Mouse (Mus musculus): ENCODE measurements around the gene AC161166.1. TPM values are rescaled to one million over a fixed set of nuclear protein-coding genes. Genes with fewer than 3 reads are reported as not detected.
"Not testable (repeated sequence)": the region's sequence is repeated elsewhere in the genome, so short reads cannot be mapped to it uniquely, and the experiment has no call there.

The AC161166.1 gene
- total and polyA plus RNA-seq, 2 experiments from 2014 or later: 0.10 TPM; not detected in 1

- WGBS: 7% methylated on average over 43 of the region's 43 CpGs
- ATAC-seq (ENCODE audit: insufficient read depth, low read depth): peak; percentile 25; the same call in 1 of the 2 replicates
Observed at GRCm38 (mm10) chr7:24499856-24500577, 12.2 kb downstream of the AC161166.1 start.

GRCm38 (mm10) chr7:24488303-24488702, 24.0 kb downstream of the AC161166.1 start:
- TF ChIP-seq CTCF (IDR thresholded peaks at IDR 0.05; ENCODE audit: low read depth): no peak
- TF ChIP-seq EP300 (IDR thresholded peaks at IDR 0.05; ENCODE audit: low read depth): no peak
- Histone ChIP-seq H3K36me3 (replicated peaks; ENCODE audit: control insufficient read depth, insufficient read depth, low read length) (no peaks in the 10 kb centered on the region), H3K4me2 (ENCODE audit: low read depth, low read length) (no peak overlapping the region), H3K4me3 (ENCODE audit: low read depth, low read length) (no peak overlapping the region), H3K9me3 (replicated peaks; ENCODE audit: control insufficient read depth, low read length) (no peaks in the 10 kb centered on the region), H3K27me3 (ENCODE audit: control insufficient read depth, insufficient read depth, low read length) (peaks cover 12% of the 10 kb centered on the region; the same call in 1 of the 2 replicates), H3K9ac (replicated peaks; ENCODE audit: low read depth, low read length) (no peak overlapping the region), H3K4me1 (ENCODE audit: control insufficient read depth, insufficient read depth) (no peaks in the 10 kb centered on the region), H3K27ac (ENCODE audit: low read depth) (no peak overlapping the region)
- no peak for ATAC-seq (ENCODE audit: insufficient read depth, low read depth)
- 84% methylated on average over 8 of the region's 8 CpGs for WGBS
- DNase-seq (ENCODE audit: low spot score): no peak

More at GRCm38 (mm10) chr7:24499856-24500577, 12.2 kb downstream of the AC161166.1 start:
- Histone ChIP-seq H3K4me3 (ENCODE audit: low read depth, low read length) (peak overlapping the region; percentile 31), H3K9ac (replicated peaks; ENCODE audit: low read depth, low read length) (no peak overlapping the region), H3K36me3 (replicated peaks; ENCODE audit: control insufficient read depth, insufficient read depth, low read length) (no peaks in the 10 kb centered on the region), H3K27me3 (ENCODE audit: control insufficient read depth, insufficient read depth, low read length) (peaks cover 50% of the 10 kb centered on the region), H3K4me2 (ENCODE audit: low read depth, low read length) (peak overlapping the region; percentile 47), H3K9me3 (replicated peaks; ENCODE audit: control insufficient read depth, low read length) (no peaks in the 10 kb centered on the region), H3K4me1 (ENCODE audit: control insufficient read depth, insufficient read depth) (peaks cover 8% of the 10 kb centered on the region; the same call in 1 of the 2 replicates), H3K27ac (ENCODE audit: low read depth) (no peak overlapping the region)
- no peak for TF ChIP-seq CTCF (IDR thresholded peaks at IDR 0.05; ENCODE audit: low read depth)
- TF ChIP-seq EP300 (IDR thresholded peaks at IDR 0.05; ENCODE audit: low read depth): no peak
- no peak for DNase-seq (ENCODE audit: low spot score)

GRCm38 (mm10) chr7:24487403-24487802, 24.9 kb downstream of the AC161166.1 start:
- H3K4me3 ChIP-seq (ENCODE audit: low read depth, low read length): no peak overlapping the region
- H3K27me3 ChIP-seq (ENCODE audit: control insufficient read depth, insufficient read depth, low read length): peaks cover 12% of the 10 kb centered on the region; the same call in 1 of the 2 replicates
- DNase-seq (ENCODE audit: low spot score) (no peak), ATAC-seq (ENCODE audit: insufficient read depth, low read depth) (no peak)
- H3K4me1 ChIP-seq (ENCODE audit: control insufficient read depth, insufficient read depth): no peaks in the 10 kb centered on the region
- 13% methylated on average over 3 of the region's 3 CpGs for WGBS
- TF ChIP-seq EP300 (IDR thresholded peaks at IDR 0.05; ENCODE audit: low read depth): no peak
- no peaks in the 10 kb centered on the region for H3K9me3 ChIP-seq (replicated peaks; ENCODE audit: control insufficient read depth, low read length)
- no peak overlapping the region for H3K27ac ChIP-seq (ENCODE audit: low read depth)
- H3K36me3 ChIP-seq (replicated peaks; ENCODE audit: control insufficient read depth, insufficient read depth, low read length): no peaks in the 10 kb centered on the region
- no peak overlapping the region for H3K9ac ChIP-seq (replicated peaks; ENCODE audit: low read depth, low read length)
- no peak overlapping the region for H3K4me2 ChIP-seq (ENCODE audit: low read depth, low read length)

GRCm38 (mm10) chr7:24486654-24487130, 25.6 kb downstream of the AC161166.1 start:
- H3K27me3 ChIP-seq (ENCODE audit: control insufficient read depth, insufficient read depth, low read length): peaks cover 19% of the 10 kb centered on the region
- DNase-seq (ENCODE audit: low spot score): no peak
- no peak for TF ChIP-seq CTCF (IDR thresholded peaks at IDR 0.05; ENCODE audit: low read depth)
- TF ChIP-seq EP300 (IDR thresholded peaks at IDR 0.05; ENCODE audit: low read depth): no peak
- H3K36me3 ChIP-seq (replicated peaks; ENCODE audit: control insufficient read depth, insufficient read depth, low read length): no peaks in the 10 kb centered on the region
- 53% methylated on average over 9 of the region's 9 CpGs for WGBS
- no peaks in the 10 kb centered on the region for H3K9me3 ChIP-seq (replicated peaks; ENCODE audit: control insufficient read depth, low read length)
- H3K4me1 ChIP-seq (ENCODE audit: control insufficient read depth, insufficient read depth): peaks cover under 1% of the 10 kb centered on the region; the same call in 1 of the 2 replicates
- H3K9ac ChIP-seq (replicated peaks; ENCODE audit: low read depth, low read length): no peak overlapping the region
- H3K4me2 ChIP-seq (ENCODE audit: low read depth, low read length): no peak overlapping the region
- ATAC-seq (ENCODE audit: insufficient read depth, low read depth): no peak
- no peak overlapping the region for H3K27ac ChIP-seq (ENCODE audit: low read depth)
- no peak overlapping the region for H3K4me3 ChIP-seq (ENCODE audit: low read depth, low read length)

- no peak overlapping the region for H3K4me2 ChIP-seq (ENCODE audit: low read depth, low read length)
- no peak overlapping the region for H3K27ac ChIP-seq (ENCODE audit: low read depth)
- no peak overlapping the region for H3K4me3 ChIP-seq (ENCODE audit: low read depth, low read length)
- no peak for DNase-seq (ENCODE audit: low spot score)
- H3K4me1 ChIP-seq (ENCODE audit: control insufficient read depth, insufficient read depth): peaks cover 6% of the 10 kb centered on the region; the same call in 1 of the 2 replicates
- WGBS: 67% methylated on average over 9 of the region's 9 CpGs
- peaks cover 31% of the 10 kb centered on the region for H3K27me3 ChIP-seq (ENCODE audit: control insufficient read depth, insufficient read depth, low read length)
- TF ChIP-seq CTCF (IDR thresholded peaks at IDR 0.05; ENCODE audit: low read depth) (no peak), EP300 (IDR thresholded peaks at IDR 0.05; ENCODE audit: low read depth) (no peak)
- no peaks in the 10 kb centered on the region for H3K36me3 ChIP-seq (replicated peaks; ENCODE audit: control insufficient read depth, insufficient read depth, low read length)
- no peaks in the 10 kb centered on the region for H3K9me3 ChIP-seq (replicated peaks; ENCODE audit: control insufficient read depth, low read length)
- no peak for ATAC-seq (ENCODE audit: insufficient read depth, low read depth)
- no peak overlapping the region for H3K9ac ChIP-seq (replicated peaks; ENCODE audit: low read depth, low read length)
Observed at GRCm38 (mm10) chr7:24485481-24485880, 26.8 kb downstream of the AC161166.1 start.

- H3K36me3 ChIP-seq (replicated peaks; ENCODE audit: control insufficient read depth, insufficient read depth, low read length); H3K27ac ChIP-seq (ENCODE audit: low read depth); H3K9me3 ChIP-seq (replicated peaks; ENCODE audit: control insufficient read depth, low read length); H3K4me1 ChIP-seq (ENCODE audit: control insufficient read depth, insufficient read depth); H3K4me3 ChIP-seq (ENCODE audit: low read depth, low read length); H3K4me2 ChIP-seq (ENCODE audit: low read depth, low read length); DNase-seq (ENCODE audit: low spot score); ATAC-seq (ENCODE audit: insufficient read depth, low read depth); H3K9ac ChIP-seq (replicated peaks; ENCODE audit: low read depth, low read length): not testable (repeated sequence)
- peaks cover 35% of the 10 kb centered on the region for H3K27me3 ChIP-seq (ENCODE audit: control insufficient read depth, insufficient read depth, low read length)
- WGBS: 54% methylated on average over 6 of the region's 6 CpGs
Observed at GRCm38 (mm10) chr7:24483291-24483690, 29.0 kb downstream of the AC161166.1 start.
